Mouse (Mus musculus): Measurements from ENCODE around the gene Gm10382. TPM values are rescaled to one million over a fixed set of nuclear protein-coding genes. Genes with fewer than 3 reads are reported as not detected.
"Not testable (repeated sequence)": the region's sequence is repeated elsewhere in the genome, so short reads cannot be mapped to it uniquely, and the experiment has no call there.

The Gm10382 gene
- polyA plus RNA-seq, 1 experiment: not detected

DNA sequence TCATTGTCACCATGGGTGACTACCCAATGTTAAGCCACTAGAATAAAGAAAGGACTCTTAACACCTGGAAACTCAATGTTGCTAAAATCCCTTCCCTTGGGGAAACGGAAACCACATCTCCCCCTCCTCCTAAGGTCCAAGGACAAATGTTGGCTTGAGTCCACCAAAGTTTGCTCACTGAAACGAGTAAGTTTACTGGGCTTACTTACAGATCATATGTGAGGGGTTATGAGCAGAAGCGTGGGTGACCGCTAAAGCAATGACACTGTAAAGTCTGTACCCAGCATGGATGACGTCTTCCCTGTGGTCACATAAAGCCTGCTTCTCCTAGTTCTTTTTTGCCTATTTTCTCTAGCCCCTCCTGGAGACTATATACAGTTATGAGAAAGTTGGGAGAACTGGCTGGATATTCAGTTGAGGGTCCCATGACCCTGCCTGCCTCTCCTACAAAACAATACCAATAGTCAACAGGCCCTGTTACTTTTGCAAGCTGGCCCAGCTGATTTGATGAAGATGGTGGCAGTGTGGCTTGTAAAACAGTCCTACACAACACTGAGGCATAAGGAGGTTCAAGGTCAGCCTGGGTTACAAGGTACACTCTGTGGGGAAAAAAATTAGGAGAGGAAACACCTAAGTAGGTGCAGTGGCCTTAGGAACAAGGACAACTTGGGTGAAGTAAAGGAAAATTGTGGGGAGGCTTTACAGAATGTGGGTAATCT lies 7.0 kb upstream of the Gm10382 start:
- H3K4me3 ChIP-seq (ENCODE audit: insufficient read depth, low read depth, low read length): no peak overlapping the region
- WGBS: 65% methylated on average over 5 of the region's 5 CpGs
- H3K4me1 ChIP-seq (ENCODE audit: control insufficient read depth, insufficient read depth, low read length): no peaks in the 10 kb centered on the region
- H3K27ac ChIP-seq (ENCODE audit: insufficient read depth, low read depth, low read length): no peak overlapping the region
- TF ChIP-seq POLR2A (IDR thresholded peaks at IDR 0.05; ENCODE audit: insufficient read depth, low read depth, low read length) (no peak), CTCF (IDR thresholded peaks at IDR 0.05; ENCODE audit: insufficient read depth, low read depth, low read length) (no peak)

DNA sequence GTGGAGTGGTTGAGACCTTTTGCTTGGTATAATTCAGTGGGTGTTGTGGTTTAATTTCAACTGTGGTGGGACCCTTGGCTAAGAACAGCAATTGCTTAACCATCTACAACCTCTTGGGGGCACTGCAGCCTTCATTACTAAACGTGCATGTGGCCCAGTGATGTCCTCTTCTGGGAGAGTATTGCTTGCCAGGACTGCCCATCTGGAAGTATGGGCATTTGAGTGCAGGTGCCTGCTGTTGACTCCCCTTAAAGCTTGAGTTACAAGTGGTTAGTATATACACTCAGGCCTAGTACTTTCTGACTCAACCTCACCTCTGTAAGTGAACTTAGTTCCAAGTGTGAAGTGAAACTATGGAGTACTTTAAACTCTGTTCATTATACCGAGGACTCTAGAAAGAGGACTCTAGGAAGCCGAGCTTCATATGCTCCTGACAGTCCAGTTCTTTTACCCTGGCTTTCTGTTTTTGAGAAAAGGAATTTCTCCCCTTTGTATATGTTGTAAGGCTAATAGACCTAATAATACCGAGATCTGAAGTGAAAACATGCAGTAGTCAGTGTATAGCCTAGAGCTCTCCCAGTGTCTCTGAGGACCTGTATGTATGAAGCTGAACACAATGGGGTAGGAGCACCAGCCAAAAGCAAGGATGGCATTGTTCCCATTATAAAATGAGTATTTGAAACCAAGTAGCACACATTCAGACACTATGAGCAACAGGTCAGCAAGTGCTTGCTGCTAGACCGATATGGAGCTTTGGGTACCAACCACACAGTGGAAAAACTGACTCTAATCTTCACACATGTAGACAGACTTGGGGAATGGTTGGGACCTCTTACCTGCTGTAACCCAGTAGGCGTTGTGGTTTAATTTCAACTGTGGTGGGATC lies 6.2 kb upstream of the Gm10382 start:
- WGBS: 20% methylated on average over 6 of the region's 6 CpGs
- H3K4me3 ChIP-seq (ENCODE audit: insufficient read depth, low read depth, low read length): no peak overlapping the region
- no peak for TF ChIP-seq CTCF (IDR thresholded peaks at IDR 0.05; ENCODE audit: insufficient read depth, low read depth, low read length)
- no peak for TF ChIP-seq POLR2A (IDR thresholded peaks at IDR 0.05; ENCODE audit: insufficient read depth, low read depth, low read length)
- no peaks in the 10 kb centered on the region for H3K4me1 ChIP-seq (ENCODE audit: control insufficient read depth, insufficient read depth, low read length)
- no peak overlapping the region for H3K27ac ChIP-seq (ENCODE audit: insufficient read depth, low read depth, low read length)

DNA sequence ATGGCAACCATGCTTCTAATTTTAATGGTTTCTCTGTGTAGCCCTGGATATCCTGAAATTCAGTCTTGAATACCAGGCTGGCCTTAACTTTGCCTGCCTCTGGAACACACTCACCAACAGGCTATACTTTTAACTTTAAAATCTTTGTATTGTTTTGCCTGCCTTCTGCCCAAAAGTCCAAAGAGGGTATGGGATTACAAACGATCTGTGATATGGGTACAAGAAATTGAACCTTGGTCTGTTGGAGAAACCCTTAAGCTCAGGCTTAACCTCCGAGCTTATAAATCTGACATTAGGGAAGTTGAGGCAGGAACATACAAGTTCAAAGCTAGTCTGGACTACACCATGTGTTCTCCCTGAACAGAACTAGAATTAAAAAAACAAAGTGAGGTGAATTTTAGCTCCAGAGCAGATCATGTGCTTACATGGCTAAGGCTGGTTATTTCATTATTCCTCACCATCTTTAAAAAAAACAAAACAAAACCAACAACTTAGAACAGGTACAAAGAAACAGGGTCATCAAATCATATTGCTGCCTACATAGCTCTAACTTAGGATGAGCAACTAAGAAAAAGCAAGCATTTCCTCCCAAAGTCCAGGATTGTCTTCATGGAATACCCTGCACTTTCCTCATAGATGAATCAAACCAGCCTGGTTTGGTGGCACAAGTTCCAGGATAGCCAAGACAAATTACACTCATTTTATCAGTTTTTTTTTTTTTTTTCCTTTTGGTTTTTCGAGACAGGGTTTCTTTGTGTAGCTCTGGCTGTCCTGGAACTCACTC lies 5.3 kb upstream of the Gm10382 start:
- no peaks in the 10 kb centered on the region for H3K4me1 ChIP-seq (ENCODE audit: control insufficient read depth, insufficient read depth, low read length)
- 49% methylated on average over 3 of the region's 3 CpGs for WGBS
- no peak overlapping the region for H3K27ac ChIP-seq (ENCODE audit: insufficient read depth, low read depth, low read length)
- no peak overlapping the region for H3K4me3 ChIP-seq (ENCODE audit: insufficient read depth, low read depth, low read length)
- TF ChIP-seq CTCF (IDR thresholded peaks at IDR 0.05; ENCODE audit: insufficient read depth, low read depth, low read length) (no peak), POLR2A (IDR thresholded peaks at IDR 0.05; ENCODE audit: insufficient read depth, low read depth, low read length) (no peak)

DNA sequence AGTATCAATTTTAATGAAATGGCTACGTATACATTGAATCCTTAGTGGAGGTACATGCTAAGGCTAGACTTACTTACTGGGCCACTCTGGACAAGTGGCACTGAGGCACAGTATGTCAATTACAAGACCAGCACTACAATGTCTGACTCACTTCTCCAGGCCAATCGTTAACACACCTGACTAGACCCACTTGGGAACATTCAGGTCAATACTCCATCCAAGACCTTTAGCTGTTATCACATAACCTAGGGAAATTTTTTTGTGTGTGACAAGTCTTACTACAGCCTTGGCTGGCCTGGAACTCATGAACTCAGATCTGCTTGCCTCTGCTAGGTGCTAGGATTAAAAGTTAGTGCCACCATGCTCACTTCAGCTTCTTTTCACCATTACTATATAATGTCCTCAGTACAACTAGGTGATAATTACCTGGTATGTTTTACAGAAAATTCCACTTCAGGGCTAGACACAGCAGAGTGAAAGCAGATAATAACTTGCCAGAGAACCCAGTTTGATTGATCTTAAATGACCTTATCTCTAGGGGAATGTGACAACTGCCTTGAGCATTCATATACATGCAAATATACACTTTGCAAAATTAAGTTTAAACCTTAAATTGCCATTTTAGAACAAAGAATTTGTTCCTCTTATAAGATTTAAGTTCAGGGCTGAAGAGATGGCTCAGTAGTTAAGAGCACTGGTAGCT lies 4.5 kb upstream of the Gm10382 start:
- WGBS: 51% methylated on average over 2 of the region's 2 CpGs
- TF ChIP-seq CTCF (IDR thresholded peaks at IDR 0.05; ENCODE audit: insufficient read depth, low read depth, low read length): no peak
- no peak for TF ChIP-seq POLR2A (IDR thresholded peaks at IDR 0.05; ENCODE audit: insufficient read depth, low read depth, low read length)
- Histone ChIP-seq H3K4me3 (ENCODE audit: insufficient read depth, low read depth, low read length) (no peak overlapping the region), H3K27ac (ENCODE audit: insufficient read depth, low read depth, low read length) (no peak overlapping the region), H3K4me1 (ENCODE audit: control insufficient read depth, insufficient read depth, low read length) (no peaks in the 10 kb centered on the region)

DNA sequence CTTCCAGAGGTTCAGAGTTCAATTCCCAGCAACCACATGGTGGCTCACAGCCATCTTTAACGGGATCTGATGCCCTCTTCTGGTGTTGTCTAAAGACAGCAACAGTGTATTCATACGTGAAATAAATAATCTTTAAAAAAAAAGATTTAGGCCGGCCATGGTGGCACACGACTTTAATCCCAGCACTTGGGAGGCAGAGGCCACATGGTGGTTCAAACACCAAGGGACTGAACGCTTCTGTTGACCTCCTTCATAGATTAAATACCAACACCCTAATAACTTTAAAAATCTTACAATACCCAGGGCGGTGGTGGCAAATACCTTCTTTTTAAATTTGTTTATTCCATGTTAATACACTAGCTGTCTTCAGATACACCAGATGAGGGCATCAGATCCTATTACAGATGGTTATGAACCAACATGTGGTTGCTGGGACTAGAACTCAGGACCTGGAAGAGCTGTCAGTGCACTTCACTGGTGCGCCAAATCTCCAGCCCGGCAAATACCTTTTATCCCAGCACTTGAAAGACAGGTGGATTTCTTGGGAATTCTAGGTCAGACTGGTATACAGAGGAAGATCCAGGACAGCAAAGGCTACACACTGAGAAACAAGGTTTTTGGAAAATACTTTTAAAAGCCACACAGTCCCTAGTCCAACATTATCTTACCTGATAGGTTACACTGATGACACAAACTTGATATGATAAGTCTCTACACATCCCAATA lies 3.7 kb upstream of the Gm10382 start:
- Histone ChIP-seq H3K27ac (ENCODE audit: insufficient read depth, low read depth, low read length) (no peak overlapping the region), H3K4me1 (ENCODE audit: control insufficient read depth, insufficient read depth, low read length) (peaks cover 2% of the 10 kb centered on the region; the same call in 1 of the 2 replicates), H3K4me3 (ENCODE audit: insufficient read depth, low read depth, low read length) (no peak overlapping the region)
- TF ChIP-seq CTCF (IDR thresholded peaks at IDR 0.05; ENCODE audit: insufficient read depth, low read depth, low read length) (no peak), POLR2A (IDR thresholded peaks at IDR 0.05; ENCODE audit: insufficient read depth, low read depth, low read length) (no peak)
- WGBS: 37% methylated on average over 8 of the region's 8 CpGs

DNA sequence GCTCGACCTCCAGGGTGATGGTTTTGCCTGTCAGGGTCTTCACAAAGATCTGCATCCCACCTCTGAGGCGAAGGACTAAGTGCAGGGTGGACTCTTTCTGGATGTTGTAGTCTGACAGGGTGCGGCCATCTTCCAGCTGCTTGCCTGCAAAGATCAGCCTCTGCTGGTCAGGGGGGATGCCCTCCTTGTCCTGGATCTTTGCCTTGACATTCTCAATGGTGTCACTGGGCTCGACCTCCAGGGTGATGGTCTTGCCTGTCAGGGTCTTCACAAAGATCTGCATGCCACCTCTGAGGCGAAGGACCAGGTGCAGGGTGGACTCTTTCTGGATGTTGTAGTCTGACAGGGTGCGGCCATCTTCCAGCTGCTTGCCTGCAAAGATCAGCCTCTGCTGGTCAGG lies 1.8 kb upstream of the Gm10382 start:
- WGBS: 53% methylated on average over 5 of the region's 6 CpGs
- H3K27ac ChIP-seq (ENCODE audit: insufficient read depth, low read depth, low read length); H3K4me1 ChIP-seq (ENCODE audit: control insufficient read depth, insufficient read depth, low read length): not testable (repeated sequence)
- peak overlapping the region; percentile 18; the same call in 1 of the 2 replicates for H3K4me3 ChIP-seq (ENCODE audit: insufficient read depth, low read depth, low read length)

DNA sequence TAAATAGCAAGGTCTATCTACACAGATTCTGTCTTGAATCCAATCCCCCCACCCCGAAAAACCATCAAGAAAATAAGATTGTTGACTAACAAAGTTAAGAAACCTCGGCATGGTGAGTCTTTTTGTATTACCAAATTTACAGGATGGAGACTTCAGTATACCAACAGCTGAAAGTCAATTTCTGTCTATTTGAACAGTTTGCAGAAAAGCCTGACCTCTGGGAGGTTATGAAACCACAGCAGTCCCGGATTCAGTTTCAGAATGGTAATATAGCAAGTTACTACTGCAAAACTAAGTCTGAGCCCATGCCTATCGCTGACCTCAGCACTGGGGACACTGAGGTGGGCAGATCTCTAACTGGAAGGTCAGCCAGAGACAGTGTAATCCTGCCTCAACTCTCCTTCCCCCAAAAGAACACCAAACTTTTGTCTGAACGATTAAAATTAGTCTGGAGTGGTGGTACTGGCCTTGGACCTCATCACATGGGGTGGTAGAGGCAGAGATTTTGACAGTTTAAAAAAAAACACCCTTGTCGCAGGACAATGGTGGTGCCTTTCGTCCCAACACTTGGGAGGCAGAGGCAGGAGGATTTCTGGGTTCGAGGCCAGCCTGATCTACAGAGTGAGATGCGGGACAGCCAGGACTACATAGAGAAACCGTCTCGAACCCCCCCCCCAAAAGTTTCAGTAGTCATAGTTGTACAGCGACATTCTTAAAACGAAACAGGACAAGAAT lies 597 bp upstream of the Gm10382 start:
- Histone ChIP-seq H3K4me3 (ENCODE audit: insufficient read depth, low read depth, low read length) (peak overlapping the region; percentile 91), H3K27ac (ENCODE audit: insufficient read depth, low read depth, low read length) (peak overlapping the region; percentile 99; the same call in 1 of the 2 replicates), H3K4me1 (ENCODE audit: control insufficient read depth, insufficient read depth, low read length) (peaks cover 16% of the 10 kb centered on the region)
- WGBS: 3% methylated on average over 13 of the region's 13 CpGs
- TF ChIP-seq POLR2A (IDR thresholded peaks at IDR 0.05; ENCODE audit: insufficient read depth, low read depth, low read length) (no peak), CTCF (IDR thresholded peaks at IDR 0.05; ENCODE audit: insufficient read depth, low read depth, low read length) (no peak)

Data from olfactory bulb, adult 2 months (tissue).